Mouse (Mus musculus): ENCODE measurements around the gene Elane.

GRCm38 (mm10) chr10:79838151-79838550, 47.9 kb upstream of the Elane start:
- TF ChIP-seq CTCF (IDR thresholded peaks at IDR 0.05; ENCODE audit: extremely low read depth, insufficient read depth, low read length): no peak
- TF ChIP-seq POLR2A (IDR thresholded peaks at IDR 0.05; ENCODE audit: extremely low read depth, insufficient read depth, low read length): no peak
